Comparison of ENCODE assay signal across 17 mouse cellular contexts in genomic region chr12:26092311-26092710, GRCm38 (mm10).
"Had no signal": no experiment of that assay in that cellular context is flagged by ENCODE, and none has a peak within 500 bp of the region (broad histone marks: within the 10 kb centered on the region; RNA-seq: fewer than 3 reads in every experiment).

No protein-coding gene starts in this region.

- ATAC-seq: midbrain, embryonic 16.5 days had no signal

- H3K4me3 ChIP-seq: midbrain, embryonic 10.5 days; midbrain, embryonic 12.5 days; myocyte; neural tube, embryonic 13.5 days; neural tube, embryonic 15.5 days had no signal

- DNase-seq: lung, embryonic 14.5 days; lung, postnatal 10 days; lung, postnatal 4 days; midbrain, embryonic 14.5 days; retina, postnatal 1 day; right cerebral cortex, postnatal 25 days; right cerebral cortex, postnatal 4 days; spleen, adult 18-20 months; thymus, adult 18-20 months; thymus, postnatal 14 days; thymus, postnatal 36 days had no signal

- H3K27ac ChIP-seq: midbrain, embryonic 10.5 days; midbrain, embryonic 12.5 days; neural tube, embryonic 13.5 days; neural tube, embryonic 15.5 days had no signal
